Mouse (Mus musculus) heart, embryonic 12.5 days (tissue): Measurements from ENCODE around the gene Zfp566. TPM values are rescaled to one million over a fixed set of nuclear protein-coding genes. Genes with fewer than 3 reads are reported as not detected.

Source experiments
- ATAC-seq: fragments of 200-750 bp; cut with Nextera tagmentation; 2 replicates; pipeline ENCODE4 v1.8.0; 2017; ENCODE audit warnings: moderate TSS enrichment, moderate library complexity; ENCODE audit not compliant: insufficient number of reproducible peaks, low FRiP score
- H3K27ac ChIP-seq: fragments of 300-500 bp; sonication (generic); 2 replicates; pipeline ENCODE4 v1.5.1; 2016; ENCODE audit warnings: mild to moderate bottlenecking, moderate library complexity; ENCODE audit not compliant: poor library complexity, severe bottlenecking
- H3K27me3 ChIP-seq: fragments of 300-500 bp; sonication (generic); replicated peaks from 2 replicates; pipeline ENCODE4 v1.6.1; 2016; ENCODE audit warnings: mild to moderate bottlenecking, moderate library complexity
- H3K36me3 ChIP-seq: fragments of 300-500 bp; sonication (generic); 2 replicates; pipeline ENCODE4 v1.6.1; 2016; ENCODE audit warnings: mild to moderate bottlenecking, moderate library complexity
- H3K4me1 ChIP-seq: fragments of 300-500 bp; sonication (generic); replicated peaks from 2 replicates; pipeline ENCODE4 v1.6.1; 2016; ENCODE audit warnings: mild to moderate bottlenecking
- H3K4me2 ChIP-seq: fragments of 300-500 bp; sonication (generic); 2 replicates; pipeline ENCODE4 v1.6.1; 2016; ENCODE audit warnings: mild to moderate bottlenecking, moderate library complexity
- H3K4me3 ChIP-seq: fragments of 300-500 bp; sonication (generic); 2 replicates; pipeline ENCODE4 v1.5.1; 2016; ENCODE audit warnings: mild to moderate bottlenecking
- H3K9ac ChIP-seq: fragments of 300-500 bp; sonication (generic); 2 replicates; pipeline ENCODE4 v1.6.1; 2016; ENCODE audit warnings: mild to moderate bottlenecking, moderate library complexity
- H3K9me3 ChIP-seq: fragments of 300-500 bp; sonication (generic); replicated peaks from 2 replicates; pipeline ENCODE4 v1.6.1; 2016; ENCODE audit warnings: mild to moderate bottlenecking, moderate library complexity
- WGBS: fragments of 180-500 bp; shearing (Covaris S2); methylation state at CpG from one replicate; pipeline ENCODE4 v1.1.7; 2016; 5-methylcytosine and 5-hydroxymethylcytosine counted together
- polyA plus RNA-seq: library from polyadenylated mRNA; unstranded; fragments of >200 nt; fragmentation: Nextera tagmentation; extraction: Ambion mirVana; gene quantifications from 2 replicates; pipeline ENCODE4 v1.2.1, GENCODE M21; 2016

Gene Zfp566
- polyA plus RNA-seq, 1 experiment from 2014 or later, result 5.8 TPM

DNA sequence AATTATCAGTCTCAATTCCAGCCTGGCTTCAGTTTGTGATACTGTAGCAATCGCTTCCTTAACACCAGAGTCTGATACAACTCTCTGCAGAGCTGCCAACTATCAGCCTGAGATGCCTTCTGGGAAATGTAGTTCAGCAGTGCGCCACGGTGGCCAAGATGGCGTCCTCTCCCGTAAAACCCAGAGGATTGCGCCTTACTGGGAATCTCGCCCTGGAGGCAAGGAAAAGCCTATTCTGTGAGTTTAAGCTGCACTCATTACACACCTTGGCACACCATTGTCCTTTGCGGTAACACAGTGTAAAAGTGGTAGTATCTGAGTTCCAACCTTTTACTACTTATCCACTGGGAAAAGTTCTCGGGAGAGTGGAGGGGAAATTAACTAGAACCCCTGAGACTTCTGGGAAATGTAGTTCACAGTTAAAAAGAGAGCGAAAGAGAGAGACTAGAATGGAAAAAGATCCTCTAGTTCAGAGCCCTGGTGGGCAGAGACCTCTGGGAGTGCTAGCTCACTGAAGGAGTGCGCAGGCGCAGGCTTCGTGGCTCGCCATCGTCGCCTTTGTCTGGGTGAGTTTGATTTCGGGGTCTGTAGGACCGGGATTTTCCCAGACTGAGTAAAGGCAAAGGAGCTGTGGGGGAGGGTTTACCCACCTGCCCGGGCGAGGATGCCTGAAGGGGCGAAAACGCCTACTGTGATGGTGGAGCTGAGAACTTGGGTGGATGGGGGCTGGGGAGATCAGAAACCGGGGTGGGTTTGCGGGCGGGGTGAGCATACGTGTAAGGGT lies 4.5 kb upstream of the Zfp566 start, which contains the start of gene Zfp260:
Gene Zfp260 (plus strand): TSS at position 132 of the 784 bp plus-strand sequence.
- no peaks in the 10 kb centered on the region for H3K9me3 ChIP-seq
- ATAC-seq, result peak; percentile 82
- H3K27ac ChIP-seq, result peak within 1 kb of the TSS; percentile 90
- no peaks in the 10 kb centered on the region for H3K27me3 ChIP-seq
- under 1% methylated on average over 26 of the region's 26 CpGs for WGBS
- H3K36me3 ChIP-seq, result peaks cover 28% of the 10 kb centered on the region
- peak within 1 kb of the TSS; percentile 89 for H3K4me2 ChIP-seq
- peak within 1 kb of the TSS; percentile 82 for H3K9ac ChIP-seq
- H3K4me1 ChIP-seq, result peaks cover 33% of the 10 kb centered on the region
- H3K4me3 ChIP-seq, result peak within 1 kb of the TSS; percentile 58

- peak overlapping the region; percentile 82; the same call in 1 of the 2 replicates for H3K9ac ChIP-seq
- no peaks in the 10 kb centered on the region for H3K27me3 ChIP-seq
- H3K4me1 ChIP-seq, result peaks cover 33% of the 10 kb centered on the region
- peak overlapping the region; percentile 60 for H3K4me2 ChIP-seq
- peak overlapping the region; percentile 58 for H3K4me3 ChIP-seq
- peaks cover 19% of the 10 kb centered on the region for H3K36me3 ChIP-seq
- ATAC-seq, result no peak
- WGBS, result 67% methylated on average over 6 of the region's 6 CpGs
- peak overlapping the region; percentile 90 for H3K27ac ChIP-seq
- H3K9me3 ChIP-seq, result no peaks in the 10 kb centered on the region
These were observed 3.6 kb upstream of the Zfp566 start for GRCm38 (mm10) chr7:30093918-30094415.

DNA sequence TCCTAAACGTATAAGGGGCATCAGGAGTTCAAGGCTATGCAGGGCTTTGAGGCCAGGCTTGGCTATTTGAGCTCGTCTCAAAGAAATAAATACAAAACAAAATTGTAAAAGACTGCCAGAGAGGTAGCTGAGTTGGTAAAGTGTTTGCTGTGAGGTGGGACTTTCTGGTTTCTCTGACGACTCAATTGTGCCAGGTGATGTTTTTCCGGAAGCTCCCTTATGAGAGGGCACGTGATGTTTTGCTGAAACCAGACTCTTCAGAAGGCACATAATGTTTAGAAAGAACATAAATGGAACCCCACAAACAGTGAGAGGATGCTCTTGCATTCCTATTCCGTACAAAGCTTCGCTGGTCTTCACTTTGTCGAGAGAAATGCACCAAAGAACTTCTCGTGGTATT lies 2.3 kb upstream of the Zfp566 start:
- Histone ChIP-seq H3K4me1 (peaks cover 29% of the 10 kb centered on the region), H3K27me3 (no peaks in the 10 kb centered on the region), H3K36me3 (peaks cover 9% of the 10 kb centered on the region), H3K4me2 (no peak overlapping the region), H3K4me3 (no peak overlapping the region), H3K9ac (no peak overlapping the region), H3K9me3 (no peaks in the 10 kb centered on the region), H3K27ac (no peak overlapping the region)
- ATAC-seq, result no peak
- 75% methylated on average over 9 of the region's 9 CpGs for WGBS

DNA sequence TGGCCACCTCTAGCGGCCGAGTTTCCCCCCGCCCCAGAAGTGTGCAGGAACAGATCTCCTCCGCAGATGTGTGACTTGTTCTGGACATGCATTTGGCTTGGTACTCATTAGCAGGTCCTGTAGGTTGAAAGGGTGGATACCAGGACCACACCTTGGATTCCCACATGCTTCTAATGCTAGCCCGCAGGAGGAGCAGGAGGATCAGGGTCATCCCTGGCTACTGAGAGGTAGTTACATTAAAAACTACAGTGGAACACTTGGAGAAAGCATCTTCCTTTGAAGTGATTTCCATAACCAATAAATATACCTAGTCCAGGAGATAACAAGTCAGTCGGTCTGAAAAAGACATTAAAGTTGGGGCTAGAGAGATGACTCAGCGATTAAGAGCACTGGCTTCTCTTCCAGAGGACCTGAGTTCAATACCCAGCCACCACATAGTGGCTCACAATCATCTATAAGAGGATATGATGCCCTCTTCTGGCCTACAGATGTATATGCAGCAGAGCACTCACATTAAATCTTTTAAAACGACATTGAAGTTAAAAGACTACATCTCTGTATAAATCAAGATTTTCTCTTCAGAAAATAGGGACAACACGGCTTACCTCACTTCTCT lies 751 bp upstream of the Zfp566 start:
- Histone ChIP-seq H3K4me3 (peak overlapping the region; percentile 71), H3K27me3 (no peaks in the 10 kb centered on the region), H3K27ac (peak overlapping the region; percentile 61), H3K9me3 (no peaks in the 10 kb centered on the region), H3K9ac (peak overlapping the region; percentile 43; the same call in 1 of the 2 replicates), H3K4me2 (peak overlapping the region; percentile 75), H3K36me3 (peaks cover 10% of the 10 kb centered on the region), H3K4me1 (peaks cover 18% of the 10 kb centered on the region)
- 6% methylated on average over 9 of the region's 9 CpGs for WGBS
- peak; percentile 0; the same call in 1 of the 2 replicates for ATAC-seq

- H3K36me3 ChIP-seq, result peaks cover 26% of the 10 kb centered on the region
- WGBS, result 26% methylated on average over 6 of the region's 6 CpGs
- H3K4me3 ChIP-seq, result peak overlapping the region; percentile 71
- H3K27ac ChIP-seq, result no peak overlapping the region
- H3K27me3 ChIP-seq, result no peaks in the 10 kb centered on the region
- peak overlapping the region; percentile 75 for H3K4me2 ChIP-seq
- no peak for ATAC-seq
- H3K9me3 ChIP-seq, result peaks cover 3% of the 10 kb centered on the region
- H3K9ac ChIP-seq, result peak overlapping the region; percentile 67
- peaks cover 15% of the 10 kb centered on the region for H3K4me1 ChIP-seq
These were observed 922 bp downstream of the Zfp566 start for GRCm38 (mm10) chr7:30089405-30089804.

- Histone ChIP-seq H3K9ac (no peak overlapping the region), H3K4me1 (peaks cover 11% of the 10 kb centered on the region), H3K27ac (no peak overlapping the region), H3K36me3 (peaks cover 31% of the 10 kb centered on the region), H3K9me3 (peaks cover 3% of the 10 kb centered on the region), H3K27me3 (no peaks in the 10 kb centered on the region), H3K4me2 (no peak overlapping the region), H3K4me3 (no peak overlapping the region)
- no peak for ATAC-seq
- WGBS, result 86% methylated on average over 9 of the region's 9 CpGs
These were observed 3.8 kb downstream of the Zfp566 start for GRCm38 (mm10) chr7:30086524-30086923.

- Histone ChIP-seq H3K4me2 (peak within 1 kb of the TSS; percentile 87), H3K4me1 (no peaks in the 10 kb centered on the region), H3K27ac (peak within 1 kb of the TSS; percentile 15; the same call in 1 of the 2 replicates), H3K9me3 (no peaks in the 10 kb centered on the region), H3K4me3 (peak within 1 kb of the TSS; percentile 67), H3K9ac (peak within 1 kb of the TSS; percentile 79), H3K27me3 (no peaks in the 10 kb centered on the region), H3K36me3 (peaks cover 25% of the 10 kb centered on the region)
- under 1% methylated on average over 50 of the region's 50 CpGs for WGBS
- ATAC-seq, result peak; percentile 94
These were observed 17.9 kb downstream of the Zfp566 start, which contains the start of gene Zfp82 for GRCm38 (mm10) chr7:30072146-30073028. Gene Zfp82 (minus strand): TSS chr7:30072900.

DNA sequence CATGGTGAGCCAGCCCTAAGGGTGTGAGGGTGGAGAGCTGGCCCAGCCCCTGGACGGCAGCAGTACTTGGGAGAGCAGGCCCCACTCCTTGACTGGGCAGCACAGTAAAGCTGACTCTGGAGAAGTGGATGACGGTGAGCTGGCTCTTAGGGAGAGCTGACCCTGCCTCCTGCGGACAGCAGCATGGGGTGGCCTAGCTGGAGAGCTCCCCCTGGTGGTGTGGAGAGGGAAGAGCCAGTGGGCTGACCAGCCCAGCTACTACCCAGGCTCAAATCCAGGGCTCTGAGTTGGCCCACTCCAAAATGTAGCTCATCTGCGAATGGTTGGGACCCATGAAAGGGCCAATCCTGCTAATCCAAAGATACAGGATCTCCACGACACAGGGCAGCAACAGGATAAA lies 25.7 kb downstream of the Zfp566 start:
- no peak for ATAC-seq
- Histone ChIP-seq H3K36me3 (peaks cover 62% of the 10 kb centered on the region), H3K4me2 (no peak overlapping the region), H3K27ac (no peak overlapping the region), H3K9me3 (no peaks in the 10 kb centered on the region), H3K4me1 (no peaks in the 10 kb centered on the region), H3K27me3 (no peaks in the 10 kb centered on the region), H3K9ac (no peak overlapping the region), H3K4me3 (no peak overlapping the region)
- WGBS, result 82% methylated on average over 5 of the region's 5 CpGs

GRCm38 (mm10) chr7:30062478-30062877 lies 27.8 kb downstream of the Zfp566 start:
- Histone ChIP-seq H3K27me3 (no peaks in the 10 kb centered on the region), H3K9ac (no peak overlapping the region), H3K4me1 (no peaks in the 10 kb centered on the region), H3K4me2 (no peak overlapping the region), H3K36me3 (peaks cover 56% of the 10 kb centered on the region), H3K4me3 (no peak overlapping the region), H3K9me3 (no peaks in the 10 kb centered on the region), H3K27ac (no peak overlapping the region)
- ATAC-seq, result no peak
- WGBS, result 87% methylated on average over 5 of the region's 5 CpGs

GRCm38 (mm10) chr7:30060341-30060740 lies 30.0 kb downstream of the Zfp566 start:
- Histone ChIP-seq H3K36me3 (peaks cover 64% of the 10 kb centered on the region), H3K4me3 (no peak overlapping the region), H3K9ac (no peak overlapping the region), H3K27ac (no peak overlapping the region), H3K27me3 (no peaks in the 10 kb centered on the region), H3K4me1 (no peaks in the 10 kb centered on the region), H3K9me3 (no peaks in the 10 kb centered on the region), H3K4me2 (no peak overlapping the region)
- ATAC-seq, result no peak
- 60% methylated on average over 6 of the region's 6 CpGs for WGBS
